In the genomic region with DNA sequence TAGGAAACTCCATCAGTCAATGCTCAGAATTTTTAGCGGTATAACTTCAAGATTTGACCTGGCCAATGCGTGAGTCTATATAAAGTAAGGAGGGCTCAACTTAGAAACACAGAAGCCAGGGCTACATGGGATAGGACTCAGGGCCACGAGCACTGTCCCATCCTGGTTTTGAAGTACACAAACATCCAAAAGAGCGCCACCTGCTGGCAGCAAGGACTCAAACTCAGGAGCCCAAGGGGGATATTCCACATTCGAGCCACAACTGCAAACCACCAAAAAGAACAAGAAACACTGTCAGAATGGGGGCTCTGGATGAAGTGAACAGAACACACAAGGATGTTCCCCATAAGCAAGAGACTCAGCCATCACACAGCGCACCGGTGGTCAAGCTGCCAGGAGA, we compare ENCODE assay signal across 28 mouse cellular contexts.
DNase-seq lines count a peak whose midpoint lies in the region; ATAC-seq and TF ChIP-seq lines count a peak whose summit lies in the region.
"Had no signal": no experiment of that assay in that cellular context is flagged by ENCODE, and none has a peak within 500 bp of the region (broad histone marks: within the 10 kb centered on the region; RNA-seq: fewer than 3 reads in every experiment).

No protein-coding gene starts in this region.

- no peak overlapping the region for H3K27ac ChIP-seq in left cerebral cortex, adult 2 months
- no peak overlapping the region for H3K27ac ChIP-seq in stomach, postnatal 0 days (replicated peaks)
- H3K27ac ChIP-seq: embryonic facial prominence, embryonic 10.5 days; forebrain, embryonic 15.5 days; hindbrain, embryonic 15.5 days; intestine, embryonic 15.5 days; limb, embryonic 13.5 days; liver, embryonic 15.5 days; midbrain, embryonic 10.5 days; neural tube, embryonic 13.5 days had no signal

- TF ChIP-seq CTCF in left cerebral cortex, adult 2 months (IDR thresholded peaks at IDR 0.05) = peak; percentile 3
- TF ChIP-seq CTCF in lung, adult 2 months (IDR thresholded peaks at IDR 0.05; ENCODE audit: insufficient read depth, low read length) = no peak
- no peak for TF ChIP-seq CTCF in stomach, postnatal 0 days (IDR thresholded peaks at IDR 0.05; ENCODE audit: low read depth)

- no peaks in the 10 kb centered on the region for H3K4me1 ChIP-seq in lung, adult 2 months (ENCODE audit: control insufficient read depth, insufficient read depth, low read length)
- H3K4me1 ChIP-seq in stomach, postnatal 0 days (replicated peaks; ENCODE audit: control insufficient read depth, insufficient read depth) = no peaks in the 10 kb centered on the region
- H3K4me1 ChIP-seq: embryonic facial prominence, embryonic 10.5 days; forebrain, embryonic 15.5 days; hindbrain, embryonic 15.5 days; intestine, embryonic 15.5 days; limb, embryonic 13.5 days; liver, embryonic 15.5 days; midbrain, embryonic 10.5 days; neural tube, embryonic 13.5 days had no signal

- WGBS in lung, adult 2 months = 95% methylated on average over 7 of the region's 7 CpGs
- 93% methylated on average over 7 of the region's 7 CpGs for WGBS in stomach, postnatal 0 days

- no peak for TF ChIP-seq POLR2A in lung, adult 2 months (IDR thresholded peaks at IDR 0.05; ENCODE audit: borderline replicate concordance, extremely low read depth, low read depth, low read length)

- ATAC-seq in stomach, postnatal 0 days (ENCODE audit: low FRiP score, low TSS enrichment) = no peak
- ATAC-seq: forebrain, embryonic 15.5 days; intestine, embryonic 15.5 days; midbrain, embryonic 16.5 days had no signal

- H3K9ac ChIP-seq in stomach, postnatal 0 days (ENCODE audit: low read length) = no peak overlapping the region
- H3K9ac ChIP-seq: forebrain, embryonic 15.5 days; hindbrain, embryonic 15.5 days; intestine, embryonic 15.5 days; limb, embryonic 13.5 days; liver, embryonic 15.5 days; neural tube, embryonic 13.5 days had no signal

- H3K4me2 ChIP-seq in stomach, postnatal 0 days (replicated peaks; ENCODE audit: low read depth) = no peak overlapping the region
- H3K4me2 ChIP-seq: forebrain, embryonic 15.5 days; hindbrain, embryonic 15.5 days; intestine, embryonic 15.5 days; limb, embryonic 13.5 days; liver, embryonic 15.5 days; neural tube, embryonic 13.5 days had no signal

- H3K9me3 ChIP-seq in stomach, postnatal 0 days (ENCODE audit: control insufficient read depth, low read length) = no peaks in the 10 kb centered on the region
- H3K9me3 ChIP-seq: forebrain, embryonic 15.5 days; hindbrain, embryonic 15.5 days; intestine, embryonic 15.5 days had no signal

- H3K4me3 ChIP-seq in left cerebral cortex, adult 2 months = no peak overlapping the region
- no peak overlapping the region for H3K4me3 ChIP-seq in lung, adult 2 months (replicated peaks; ENCODE audit: extremely low read depth, low read depth, low read length)
- H3K4me3 ChIP-seq in stomach, postnatal 0 days (ENCODE audit: low read depth, low read length) = no peak overlapping the region
- H3K4me3 ChIP-seq: embryonic facial prominence, embryonic 10.5 days; forebrain, embryonic 15.5 days; hindbrain, embryonic 15.5 days; intestine, embryonic 15.5 days; limb, embryonic 13.5 days; liver, embryonic 15.5 days; midbrain, embryonic 10.5 days; myocyte; neural tube, embryonic 13.5 days had no signal

- TF ChIP-seq EP300 in stomach, postnatal 0 days (optimal IDR thresholded peaks at IDR 0.05) = no peak

- intact Hi-C loops in left cerebral cortex, adult 2 months (cut with DNase I) = no loop called here

- no peaks in the 10 kb centered on the region for H3K27me3 ChIP-seq in splenic B cell, adult 2 months (ENCODE audit: control insufficient read depth, insufficient read depth, low read length, poor library complexity, severe bottlenecking)
- H3K27me3 ChIP-seq in stomach, postnatal 0 days (ENCODE audit: control insufficient read depth, insufficient read depth, low read length) = no peaks in the 10 kb centered on the region
- H3K27me3 ChIP-seq: forebrain, embryonic 15.5 days; hindbrain, embryonic 15.5 days; intestine, embryonic 15.5 days; limb, embryonic 13.5 days; liver, embryonic 15.5 days; neural tube, embryonic 13.5 days had no signal

- DNase-seq in left cerebral cortex, adult 2 months (ENCODE audit: extremely low spot score in 1 of 2, low spot score in 2 of 2) = no peak
- DNase-seq in left cerebral cortex, adult 9 months (ENCODE audit: low spot score in 2 of 2) = no peak
- peak; percentile 68 for DNase-seq in ES-CJ7 (ENCODE audit: low read depth, low spot score)
- peak; percentile 77 for DNase-seq in R1 (ENCODE audit: low read depth, low spot score)
- DNase-seq in splenic B cell, adult 2 months (ENCODE audit: low read depth, low spot score) = peak; percentile 15
- no peak for DNase-seq in lung, adult 2 months
- no peak for DNase-seq in stomach, postnatal 0 days (ENCODE audit: low spot score)
- DNase-seq: adrenal gland, postnatal 25 days; cerebellum, adult 11 months; cerebellum, postnatal 10 days; gastrocnemius, postnatal 25 days; heart, postnatal 4 days; kidney, adult 8-10 months; kidney, postnatal 10 days; lung, postnatal 10 days; right cerebral cortex, postnatal 4 days; thymus, postnatal 14 days had no signal

- H3K36me3 ChIP-seq in splenic B cell, adult 2 months (ENCODE audit: control insufficient read depth, insufficient read depth, low read length, poor library complexity, severe bottlenecking) = no peaks in the 10 kb centered on the region
- H3K36me3 ChIP-seq in stomach, postnatal 0 days (ENCODE audit: control insufficient read depth, insufficient read depth, low read length) = no peaks in the 10 kb centered on the region
- H3K36me3 ChIP-seq: embryonic facial prominence, embryonic 10.5 days; forebrain, embryonic 15.5 days; G1E; hindbrain, embryonic 15.5 days; intestine, embryonic 15.5 days; liver, embryonic 15.5 days; midbrain, embryonic 10.5 days; neural tube, embryonic 13.5 days had no signal

Comparison
In these comparisons a context has a peak if more than half of its experiments do, and no peak if none do; other contexts are left out.
1. DNase-seq: peak in ES-CJ7 (single experiment), R1 (single experiment) and splenic B cell, adult 2 months (single experiment); none in left cerebral cortex, adult 2 months (0 of 2), left cerebral cortex, adult 9 months (0 of 2), lung, adult 2 months (single experiment) and stomach, postnatal 0 days (single experiment).